Mouse (Mus musculus) C2C12 (cell line): ENCODE measurements around the gene St3gal4. TPM values are rescaled to one million over a fixed set of nuclear protein-coding genes. Genes with fewer than 3 reads are reported as not detected.

Source experiments
- H3K27me3 ChIP-seq: one replicate; pipeline ENCODE4 v1.6.1; 2011; ENCODE audit not compliant: control insufficient read depth, insufficient read depth, insufficient read length
- H3K36me3 ChIP-seq: one replicate; pipeline ENCODE4 v1.6.1; 2011; ENCODE audit not compliant: control insufficient read depth, insufficient read depth
- H3K4me3 ChIP-seq: one replicate; pipeline ENCODE4 v1.5.1; 2011; ENCODE audit warnings: mild to moderate bottlenecking, control low read depth; ENCODE audit not compliant: poor library complexity, insufficient read depth, severe bottlenecking
- H3K79me2 ChIP-seq: one replicate; pipeline ENCODE4 v1.6.1; 2011; ENCODE audit not compliant: control insufficient read depth, insufficient read depth
- H3K79me3 ChIP-seq: one replicate; pipeline ENCODE4 v1.6.1; 2011; ENCODE audit warnings: low read depth, control low read depth
- H3ac ChIP-seq: one replicate; pipeline ENCODE3; 2011; ENCODE audit warnings: low read depth; ENCODE audit not compliant: control insufficient read depth, insufficient read length
- CEBPB ChIP-seq: IDR thresholded peaks from one replicate; pipeline ENCODE4 v1.6.1; 2011; ENCODE audit warnings: low read depth, mild to moderate bottlenecking, control low read depth, moderate library complexity
- CTCF ChIP-seq: IDR thresholded peaks from one replicate; pipeline ENCODE4 v1.5.1; 2011; ENCODE audit not compliant: control insufficient read depth, insufficient read depth, insufficient read length
- FOSL1 ChIP-seq: IDR thresholded peaks from one replicate; pipeline ENCODE4 v1.8.0; 2011; ENCODE audit warnings: mild to moderate bottlenecking, low read length; ENCODE audit not compliant: poor library complexity, insufficient read depth, severe bottlenecking
- MAX ChIP-seq: IDR thresholded peaks from one replicate; pipeline ENCODE4 v1.6.1; 2011; ENCODE audit warnings: mild to moderate bottlenecking, control low read depth
- MYOD1 ChIP-seq: IDR thresholded peaks from one replicate; pipeline ENCODE4 v1.6.1; 2011; ENCODE audit warnings: low read depth; ENCODE audit not compliant: control insufficient read depth, insufficient read length
- MYOG ChIP-seq: IDR thresholded peaks from one replicate; pipeline ENCODE4 v1.6.1; 2011; ENCODE audit not compliant: control insufficient read depth, insufficient read length; ENCODE audit errors: extremely low read depth
- USF1 ChIP-seq: IDR thresholded peaks from one replicate; pipeline ENCODE4 v1.6.1; 2011; ENCODE audit warnings: low read depth, mild to moderate bottlenecking, control low read depth, moderate library complexity
- polyA plus RNA-seq: library from polyadenylated mRNA; unstranded; fragments of >200 nt; fragmentation: generic; extraction: Trizol; gene quantifications from one replicate; pipeline ENCODE4 v1.2.1, GENCODE M21; 2012; ENCODE audit warnings: missing spikeins

The St3gal4 gene
- polyA plus RNA-seq, 1 experiment: 31.1 TPM

- Histone ChIP-seq H3K79me2 (no peaks in the 10 kb centered on the region), H3K79me3 (no peaks in the 10 kb centered on the region), H3ac (no peak overlapping the region), H3K4me3 (no peak overlapping the region), H3K36me3 (no peaks in the 10 kb centered on the region), H3K27me3 (no peaks in the 10 kb centered on the region)
- TF ChIP-seq CEBPB (no peak), FOSL1 (no peak), CTCF (no peak), MYOG (no peak), MYOD1 (no peak), USF1 (no peak), MAX (no peak)
Observed at GRCm38 (mm10) chr9:35017563-35017962, 101.5 kb downstream of the St3gal4 start.

- no peaks in the 10 kb centered on the region for H3K79me3 ChIP-seq
- no peak overlapping the region for H3ac ChIP-seq
- H3K27me3 ChIP-seq: no peaks in the 10 kb centered on the region
- H3K79me2 ChIP-seq: no peaks in the 10 kb centered on the region
- TF ChIP-seq MYOG (no peak), CTCF (peak; percentile 87)
- H3K36me3 ChIP-seq: no peaks in the 10 kb centered on the region
- H3K4me3 ChIP-seq: no peak overlapping the region
Observed at GRCm38 (mm10) chr9:35016762-35017161, 102.3 kb downstream of the St3gal4 start.

GRCm38 (mm10) chr9:35007697-35008341 lies 111.2 kb downstream of the St3gal4 start:
- TF ChIP-seq CTCF: no peak
- no peak for TF ChIP-seq MAX
- no peak for TF ChIP-seq USF1
- H3K4me3 ChIP-seq: no peak overlapping the region
- no peaks in the 10 kb centered on the region for H3K79me3 ChIP-seq
- no peak overlapping the region for H3ac ChIP-seq
- no peaks in the 10 kb centered on the region for H3K79me2 ChIP-seq
- H3K36me3 ChIP-seq: no peaks in the 10 kb centered on the region
- H3K27me3 ChIP-seq: no peaks in the 10 kb centered on the region

- Histone ChIP-seq H3K79me3 (no peaks in the 10 kb centered on the region), H3K79me2 (no peaks in the 10 kb centered on the region), H3ac (no peak overlapping the region), H3K36me3 (no peaks in the 10 kb centered on the region), H3K27me3 (no peaks in the 10 kb centered on the region), H3K4me3 (no peak overlapping the region)
- TF ChIP-seq CTCF (no peak), MYOG (no peak), MYOD1 (peak; percentile 26)
Observed at GRCm38 (mm10) chr9:35004113-35004512, 115.0 kb downstream of the St3gal4 start.

GRCm38 (mm10) chr9:34997880-34998865 lies 120.9 kb downstream of the St3gal4 start:
- Histone ChIP-seq H3K27me3 (no peaks in the 10 kb centered on the region), H3K36me3 (no peaks in the 10 kb centered on the region)
- no peak for TF ChIP-seq MYOG
- no peak for TF ChIP-seq CTCF
- TF ChIP-seq MAX: no peak
- no peak for TF ChIP-seq FOSL1

More at GRCm38 (mm10) chr9:34997880-34998865, 120.9 kb downstream of the St3gal4 start:
- Histone ChIP-seq H3K79me3 (no peaks in the 10 kb centered on the region), H3K4me3 (no peak overlapping the region), H3K79me2 (no peaks in the 10 kb centered on the region), H3ac (no peak overlapping the region)

Other genes starting within 250 kb of the St3gal4 start
- 74.7 TPM for gene Dcps, start 56.8 kb upstream of the St3gal4 start, polyA plus RNA-seq
- 86.3 TPM for gene Srpr, start 80.9 kb upstream of the St3gal4 start, polyA plus RNA-seq
- 5.4 TPM for gene Tirap, start 81.0 kb upstream of the St3gal4 start, polyA plus RNA-seq
- 14.4 TPM for gene Foxred1, start 91.8 kb upstream of the St3gal4 start, polyA plus RNA-seq
- gene Fam118b, start 148.5 kb upstream of the St3gal4 start, polyA plus RNA-seq: 19.8 TPM
- 18.4 TPM for gene Rpusd4, start 148.6 kb upstream of the St3gal4 start, polyA plus RNA-seq